Mouse (Mus musculus) liver, adult 2 months (tissue): Measurements from ENCODE around the gene Myo18a.
A peak's percentile ranks its signal among the peaks of the same experiment; 100 is the strongest.

ENCODE experiments used
- CTCF ChIP-seq: fragments of 200-500 bp; IDR thresholded peaks from 2 replicates; pipeline ENCODE4 v1.5.1; 2011; ENCODE audit warnings: low read depth, low read length, control low read depth
- POLR2A ChIP-seq: fragments of 200-500 bp; IDR thresholded peaks from 2 replicates; pipeline ENCODE4 v1.6.1; 2011; ENCODE audit warnings: low read length, control low read depth; ENCODE audit not compliant: insufficient read depth; ENCODE audit errors: extremely low read depth

DNA sequence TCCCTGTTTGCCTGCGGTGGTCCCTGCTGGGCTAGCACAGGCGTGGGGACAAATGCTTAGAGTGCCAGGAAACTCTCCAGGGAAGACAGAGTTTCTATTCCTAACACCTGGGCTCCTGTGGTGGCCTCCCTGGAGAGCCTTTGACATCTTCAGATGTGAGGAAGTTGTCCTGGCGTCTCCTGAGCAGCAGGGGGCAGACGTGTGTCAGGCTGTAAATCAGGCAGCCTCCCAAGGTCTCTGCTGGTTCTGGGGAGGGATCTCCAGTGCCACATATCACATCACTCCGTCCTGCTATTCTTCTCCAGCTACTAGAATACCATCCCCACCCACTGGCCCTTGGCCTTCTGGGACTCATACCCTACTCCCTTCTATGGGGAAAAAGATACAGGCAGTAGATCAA is 62.8 kb downstream of the Myo18a start:
- TF ChIP-seq CTCF (peak; percentile 85), POLR2A (no peak)
